Mouse (Mus musculus): ENCODE results near the gene Bub1b. TPM values are rescaled to one million over a fixed set of nuclear protein-coding genes. Genes with fewer than 3 reads are reported as not detected.

The Bub1b gene
- total and polyA plus RNA-seq, 3 experiments: 91.5 to 118 (median 99.3) TPM

DNA sequence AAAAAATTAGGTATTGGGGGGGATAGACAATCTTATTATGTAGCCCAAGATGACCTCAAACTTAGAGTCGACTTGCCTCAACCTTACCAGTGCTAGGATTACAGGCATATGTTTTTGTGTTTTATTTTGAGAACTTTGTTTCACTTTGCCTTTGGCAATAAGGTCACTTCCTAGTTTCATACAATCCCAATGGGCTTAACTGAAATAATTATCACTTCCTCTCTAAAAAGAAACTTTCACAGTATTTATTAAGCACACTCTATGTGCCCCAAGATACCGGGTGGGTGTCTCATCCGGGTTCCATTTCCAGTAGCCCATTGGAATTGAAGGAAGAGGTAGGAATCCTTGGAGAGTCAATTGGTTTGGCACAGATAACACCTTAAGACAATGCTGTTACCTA is 35.6 kb upstream of the Bub1b start:
- no peaks in the 10 kb centered on the region for H3K27me3 ChIP-seq (replicated peaks)
- dilution Hi-C loops (cut with MboI; ENCODE audit: extremely low pct_ligation_motif_present, extremely low pct_unique_long_range_greater_than_20kb, low sequenced_read_pairs) (no loop called here), in situ Hi-C loops (cut with MboI; ENCODE audit: low pct_ligation_motif_present, low pct_unique_long_range_greater_than_20kb, low sequenced_read_pairs) (no loop called here)
- no peak overlapping the region for H3K9ac ChIP-seq (ENCODE audit: insufficient read depth, low read depth)
- peaks cover 7% of the 10 kb centered on the region for H3K9me3 ChIP-seq (replicated peaks; ENCODE audit: low read length)
- no peak overlapping the region for H3K4me2 ChIP-seq (ENCODE audit: insufficient read depth, low read depth, poor library complexity, severe bottlenecking)
- TF ChIP-seq TBP (conservative IDR thresholded peaks at IDR 0.05; ENCODE audit: low read depth, low read length): no peak
- TF ChIP-seq JUND (conservative IDR thresholded peaks at IDR 0.05; ENCODE audit: low read depth, low read length): no peak
- TF ChIP-seq CHD2 (IDR thresholded peaks at IDR 0.05; ENCODE audit: low read length): no peak
- no peak for TF ChIP-seq MYC (IDR thresholded peaks at IDR 0.05; ENCODE audit: low read depth, low read length)
- no peak for TF ChIP-seq MAZ (IDR thresholded peaks at IDR 0.05; ENCODE audit: low read depth, low read length)
- TF ChIP-seq CTCF (conservative IDR thresholded peaks at IDR 0.05 in 1 of 2, IDR thresholded peaks at IDR 0.05 in 1 of 2; ENCODE audit: low read depth in 2 of 2, low read length in 2 of 2): no peak
- no peak for TF ChIP-seq ETS1 (conservative IDR thresholded peaks at IDR 0.05; ENCODE audit: low read depth, low read length)
- no peak for TF ChIP-seq RCOR1 (conservative IDR thresholded peaks at IDR 0.05; ENCODE audit: low read depth, low read length)
- TF ChIP-seq ZMIZ1 (IDR thresholded peaks at IDR 0.05; ENCODE audit: low read depth, low read length): no peak
- no peak for TF ChIP-seq MXI1 (IDR thresholded peaks at IDR 0.05; ENCODE audit: low read depth, low read length)
- TF ChIP-seq NELFE (IDR thresholded peaks at IDR 0.05; ENCODE audit: low read depth, low read length): no peak
- TF ChIP-seq USF2 (conservative IDR thresholded peaks at IDR 0.05; ENCODE audit: low read depth, low read length): no peak
- TF ChIP-seq USF1 (IDR thresholded peaks at IDR 0.05; ENCODE audit: low read depth, low read length): no peak
- no peak for TF ChIP-seq HCFC1 (IDR thresholded peaks at IDR 0.05; ENCODE audit: low read depth, low read length)
- no peak for TF ChIP-seq ZKSCAN1 (IDR thresholded peaks at IDR 0.05; ENCODE audit: borderline replicate concordance, low read depth, low read length)
- TF ChIP-seq TCF12 (IDR thresholded peaks at IDR 0.05; ENCODE audit: low read depth, low read length): no peak
- no peak for TF ChIP-seq MAFK (IDR thresholded peaks at IDR 0.05; ENCODE audit: insufficient replicate concordance, low read length)
- no peak overlapping the region for H3K27ac ChIP-seq (ENCODE audit: insufficient read depth, low read depth)
- peaks cover 3% of the 10 kb centered on the region; the same call in 1 of the 2 replicates for H3K79me2 ChIP-seq (replicated peaks; ENCODE audit: control insufficient read depth, extremely low read depth, insufficient read depth, poor library complexity, severe bottlenecking)
- peaks cover 3 to 27% of the 10 kb centered on the region in 2 experiments; a peak in 3 of 4 replicates for H3K4me1 ChIP-seq (ENCODE audit: control insufficient read depth in 1 of 2, insufficient read depth in 2 of 2)
- H3K36me3 ChIP-seq (replicated peaks in 1 of 2; ENCODE audit: control insufficient read depth in 1 of 2, insufficient read depth in 1 of 2, low read length in 1 of 2): peaks cover 37 to 60% of the 10 kb centered on the region in 2 experiments
- H3K4me3 ChIP-seq (replicated peaks in 1 of 3; ENCODE audit: low read depth in 2 of 3, low read length in 2 of 3, poor library complexity in 1 of 3): no peak overlapping the region
- DNase-seq (ENCODE audit: extremely low read depth): no peak

GRCm38 (mm10) chr2:118567179-118567578 is 30.8 kb upstream of the Bub1b start:
- H3K27me3 ChIP-seq (replicated peaks): no peaks in the 10 kb centered on the region
- TF ChIP-seq RAD21 (IDR thresholded peaks at IDR 0.05; ENCODE audit: low read depth, low read length) (no peak), JUN (IDR thresholded peaks at IDR 0.05; ENCODE audit: insufficient read depth, low read depth, low read length) (no peak), TCF12 (IDR thresholded peaks at IDR 0.05; ENCODE audit: low read depth, low read length) (no peak), PAX5 (IDR thresholded peaks at IDR 0.05; ENCODE audit: low read length) (no peak), MXI1 (IDR thresholded peaks at IDR 0.05; ENCODE audit: low read depth, low read length) (no peak), MAFK (IDR thresholded peaks at IDR 0.05; ENCODE audit: insufficient replicate concordance, low read length) (no peak), MEF2A (IDR thresholded peaks at IDR 0.05; ENCODE audit: borderline replicate concordance, low read depth, low read length) (no peak), MAZ (IDR thresholded peaks at IDR 0.05; ENCODE audit: low read depth, low read length) (no peak), MAX (IDR thresholded peaks at IDR 0.05; ENCODE audit: low read length) (no peak), TBP (conservative IDR thresholded peaks at IDR 0.05; ENCODE audit: low read depth, low read length) (no peak), ETS1 (conservative IDR thresholded peaks at IDR 0.05; ENCODE audit: low read depth, low read length) (no peak), ZC3H11A (IDR thresholded peaks at IDR 0.05; ENCODE audit: low read depth, low read length) (no peak), EP300 (IDR thresholded peaks at IDR 0.05; ENCODE audit: low read length) (no peak), GABPA (IDR thresholded peaks at IDR 0.05; ENCODE audit: insufficient replicate concordance, low read depth, low read length) (no peak), E2F4 (IDR thresholded peaks at IDR 0.05; ENCODE audit: insufficient replicate concordance, low read depth, low read length) (no peak), HCFC1 (IDR thresholded peaks at IDR 0.05; ENCODE audit: low read depth, low read length) (no peak), NELFE (IDR thresholded peaks at IDR 0.05; ENCODE audit: low read depth, low read length) (no peak), RCOR1 (conservative IDR thresholded peaks at IDR 0.05; ENCODE audit: low read depth, low read length) (no peak), SMC3 (IDR thresholded peaks at IDR 0.05; ENCODE audit: low read depth, low read length) (no peak), CHD1 (IDR thresholded peaks at IDR 0.05; ENCODE audit: low read depth, low read length) (no peak)
- in situ Hi-C loops (cut with MboI; ENCODE audit: low pct_ligation_motif_present, low pct_unique_long_range_greater_than_20kb, low sequenced_read_pairs) (no loop called here), dilution Hi-C loops (cut with MboI; ENCODE audit: extremely low pct_ligation_motif_present, extremely low pct_unique_long_range_greater_than_20kb, low sequenced_read_pairs) (no loop called here)
- no peak for DNase-seq (ENCODE audit: extremely low read depth)
- H3K9me3 ChIP-seq (replicated peaks; ENCODE audit: low read length): peaks cover 2% of the 10 kb centered on the region
- no peak overlapping the region for H3K4me2 ChIP-seq (ENCODE audit: insufficient read depth, low read depth, poor library complexity, severe bottlenecking)
- no peak overlapping the region for H3K27ac ChIP-seq (ENCODE audit: insufficient read depth, low read depth)
- no peak overlapping the region for H3K9ac ChIP-seq (ENCODE audit: insufficient read depth, low read depth)
- no peaks in the 10 kb centered on the region for H3K79me2 ChIP-seq (replicated peaks; ENCODE audit: control insufficient read depth, extremely low read depth, insufficient read depth, poor library complexity, severe bottlenecking)
- H3K4me1 ChIP-seq (ENCODE audit: control insufficient read depth in 1 of 2, insufficient read depth in 2 of 2): peaks cover 5 to 17% of the 10 kb centered on the region in 2 experiments; a peak in 3 of 4 replicates
- peaks cover 16 to 28% of the 10 kb centered on the region in 2 experiments for H3K36me3 ChIP-seq (replicated peaks in 1 of 2; ENCODE audit: control insufficient read depth in 1 of 2, insufficient read depth in 1 of 2, low read length in 1 of 2)
- no peak overlapping the region for H3K4me3 ChIP-seq (replicated peaks in 1 of 3; ENCODE audit: low read depth in 2 of 3, low read length in 2 of 3, poor library complexity in 1 of 3)

Data from CH12.LX (cell line).